Mouse (Mus musculus): Measurements from ENCODE around the gene Tmem53.

Gene Tmem53

GRCm38 (mm10) chr4:117281090-117281845 is 29.5 kb downstream of the Tmem53 start:
- DNase-seq (ENCODE audit: low read depth) = no peak

- no peak for DNase-seq (ENCODE audit: low read depth)
These were observed 31.8 kb downstream of the Tmem53 start for GRCm38 (mm10) chr4:117283271-117284191.

GRCm38 (mm10) chr4:117284363-117284762 is 32.6 kb downstream of the Tmem53 start:
- DNase-seq (ENCODE audit: low read depth) = no peak

- no peak for DNase-seq (ENCODE audit: low read depth)
These were observed 36.7 kb downstream of the Tmem53 start for GRCm38 (mm10) chr4:117288277-117288926.

GRCm38 (mm10) chr4:117288927-117289801 is 37.4 kb downstream of the Tmem53 start:
- DNase-seq (ENCODE audit: low read depth) = peak; percentile 85

GRCm38 (mm10) chr4:117291696-117292095 is 39.9 kb downstream of the Tmem53 start:
- DNase-seq (ENCODE audit: low read depth) = no peak

GRCm38 (mm10) chr4:117296849-117297593 is 45.3 kb downstream of the Tmem53 start:
- no peak for DNase-seq (ENCODE audit: low read depth)

GRCm38 (mm10) chr4:117297819-117298218 is 46.1 kb downstream of the Tmem53 start:
- no peak for DNase-seq (ENCODE audit: low read depth)

- no peak for DNase-seq (ENCODE audit: low read depth)
These were observed 48.2 kb downstream of the Tmem53 start for GRCm38 (mm10) chr4:117299921-117300320.

GRCm38 (mm10) chr4:117302027-117302806 is 50.5 kb downstream of the Tmem53 start:
- DNase-seq (ENCODE audit: low read depth) = no peak

GRCm38 (mm10) chr4:117303581-117304238 is 52.0 kb downstream of the Tmem53 start:
- DNase-seq (ENCODE audit: low read depth) = no peak

- DNase-seq (ENCODE audit: low read depth) = no peak
These were observed 52.7 kb downstream of the Tmem53 start for GRCm38 (mm10) chr4:117304239-117305025.

GRCm38 (mm10) chr4:117305461-117305860 is 53.7 kb downstream of the Tmem53 start:
- no peak for DNase-seq (ENCODE audit: low read depth)

GRCm38 (mm10) chr4:117307270-117307669 is 55.5 kb downstream of the Tmem53 start:
- no peak for DNase-seq (ENCODE audit: low read depth)

GRCm38 (mm10) chr4:117309427-117309826 is 57.7 kb downstream of the Tmem53 start:
- no peak for DNase-seq (ENCODE audit: low read depth)

GRCm38 (mm10) chr4:117311891-117312290 is 60.1 kb downstream of the Tmem53 start:
- DNase-seq (ENCODE audit: low read depth) = no peak

GRCm38 (mm10) chr4:117312416-117313084 is 60.8 kb downstream of the Tmem53 start:
- DNase-seq (ENCODE audit: low read depth) = no peak

- no peak for DNase-seq (ENCODE audit: low read depth)
These were observed 61.3 kb downstream of the Tmem53 start for GRCm38 (mm10) chr4:117313085-117313424.

All from induced T-regulatory cell, adult 2 months (primary cell).